Mouse (Mus musculus): ENCODE results near the gene Acss2. TPM values are rescaled to one million over a fixed set of nuclear protein-coding genes. Genes with fewer than 3 reads are reported as not detected.
"Not testable (repeated sequence)": the region's sequence is repeated elsewhere in the genome, so short reads cannot be mapped to it uniquely, and the experiment has no call there.

Acss2 gene
- polyA plus RNA-seq, 1 experiment from 2014 or later: 20.6 TPM

GRCm38 (mm10) chr2:155590876-155591275, 73.1 kb downstream of the Acss2 start:
- H3K9me3 ChIP-seq (ENCODE audit: control insufficient read depth, low read length): no peaks in the 10 kb centered on the region
- H3K4me2 ChIP-seq (ENCODE audit: low read depth, low read length, severe bottlenecking): no peak overlapping the region
- no peak overlapping the region for H3K4me3 ChIP-seq (ENCODE audit: low read depth, low read length)
- H3K9ac ChIP-seq (ENCODE audit: low read length): no peak overlapping the region
- DNase-seq (ENCODE audit: low spot score): no peak
- H3K36me3 ChIP-seq (ENCODE audit: control insufficient read depth, insufficient read depth, low read length): no peaks in the 10 kb centered on the region
- WGBS: 96% methylated on average over 2 of the region's 2 CpGs
- H3K4me1 ChIP-seq (replicated peaks; ENCODE audit: control insufficient read depth, insufficient read depth, low read length): no peaks in the 10 kb centered on the region; the same call in 1 of the 2 replicates
- no peak overlapping the region for H3K27ac ChIP-seq (ENCODE audit: low read depth, low read length)
- no peak for ATAC-seq (replicated peaks; ENCODE audit: low FRiP score)
- no peaks in the 10 kb centered on the region for H3K27me3 ChIP-seq (ENCODE audit: control insufficient read depth, insufficient read depth, low read length)

DNA sequence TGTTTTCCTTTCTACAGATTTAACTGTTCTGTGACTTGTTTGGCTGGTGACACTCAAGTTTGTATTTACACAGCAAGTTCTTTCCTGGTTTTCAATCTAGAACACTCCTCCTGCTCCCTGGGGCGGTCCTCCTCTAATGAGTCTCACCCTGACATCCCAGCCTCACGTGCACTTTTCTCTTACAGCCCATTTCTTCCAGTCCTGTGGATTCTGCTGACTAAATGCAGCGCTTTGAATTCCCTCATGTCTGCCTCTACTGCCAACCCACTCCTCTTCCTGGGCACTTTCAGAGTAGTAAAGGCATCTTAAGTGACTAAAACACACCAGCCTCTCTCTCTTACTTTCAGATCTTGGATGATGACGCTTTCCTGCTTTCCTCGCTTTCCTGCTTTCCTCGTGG, 73.9 kb downstream of the Acss2 start:
- Histone ChIP-seq H3K9me3 (ENCODE audit: control insufficient read depth, low read length) (no peaks in the 10 kb centered on the region), H3K4me3 (ENCODE audit: low read depth, low read length) (peak overlapping the region; percentile 54), H3K4me2 (ENCODE audit: low read depth, low read length, severe bottlenecking) (peak overlapping the region; percentile 74), H3K9ac (ENCODE audit: low read length) (peak overlapping the region; percentile 79), H3K27ac (ENCODE audit: low read depth, low read length) (peak overlapping the region; percentile 65; the same call in 1 of the 2 replicates), H3K4me1 (replicated peaks; ENCODE audit: control insufficient read depth, insufficient read depth, low read length) (no peaks in the 10 kb centered on the region; the same call in 1 of the 2 replicates), H3K36me3 (ENCODE audit: control insufficient read depth, insufficient read depth, low read length) (no peaks in the 10 kb centered on the region), H3K27me3 (ENCODE audit: control insufficient read depth, insufficient read depth, low read length) (no peaks in the 10 kb centered on the region)
- 5% methylated on average over 6 of the region's 6 CpGs for WGBS
- no peak for ATAC-seq (replicated peaks; ENCODE audit: low FRiP score)
- DNase-seq (ENCODE audit: low spot score): no peak

GRCm38 (mm10) chr2:155592137-155592853, 74.5 kb downstream of the Acss2 start, which contains the start of gene Gss:
TSS of gene Gss (minus strand) at chr2:155592810.
- under 1% methylated on average over 53 of the region's 53 CpGs for WGBS
- H3K4me1 ChIP-seq (replicated peaks; ENCODE audit: control insufficient read depth, insufficient read depth, low read length): no peaks in the 10 kb centered on the region; the same call in 1 of the 2 replicates
- ATAC-seq (replicated peaks; ENCODE audit: low FRiP score) (peak; percentile 94), DNase-seq (ENCODE audit: low spot score) (peak; percentile 100)
- no peaks in the 10 kb centered on the region for H3K36me3 ChIP-seq (ENCODE audit: control insufficient read depth, insufficient read depth, low read length)
- no peaks in the 10 kb centered on the region for H3K27me3 ChIP-seq (ENCODE audit: control insufficient read depth, insufficient read depth, low read length)
- H3K4me2 ChIP-seq (ENCODE audit: low read depth, low read length, severe bottlenecking): peak within 1 kb of the TSS; percentile 74
- peak within 1 kb of the TSS; percentile 65; the same call in 1 of the 2 replicates for H3K27ac ChIP-seq (ENCODE audit: low read depth, low read length)
- peak within 1 kb of the TSS; percentile 54 for H3K4me3 ChIP-seq (ENCODE audit: low read depth, low read length)
- no peaks in the 10 kb centered on the region for H3K9me3 ChIP-seq (ENCODE audit: control insufficient read depth, low read length)
- peak within 1 kb of the TSS; percentile 79 for H3K9ac ChIP-seq (ENCODE audit: low read length)

GRCm38 (mm10) chr2:155592854-155593283, 75.1 kb downstream of the Acss2 start:
- H3K9ac ChIP-seq (ENCODE audit: low read length): peak overlapping the region; percentile 79
- H3K36me3 ChIP-seq (ENCODE audit: control insufficient read depth, insufficient read depth, low read length): no peaks in the 10 kb centered on the region
- under 1% methylated on average over 9 of the region's 9 CpGs for WGBS
- no peak for DNase-seq (ENCODE audit: low spot score)
- no peak overlapping the region for H3K27ac ChIP-seq (ENCODE audit: low read depth, low read length)
- peak overlapping the region; percentile 54 for H3K4me3 ChIP-seq (ENCODE audit: low read depth, low read length)
- H3K4me1 ChIP-seq (replicated peaks; ENCODE audit: control insufficient read depth, insufficient read depth, low read length): no peaks in the 10 kb centered on the region; the same call in 1 of the 2 replicates
- H3K9me3 ChIP-seq (ENCODE audit: control insufficient read depth, low read length): no peaks in the 10 kb centered on the region
- no peak for ATAC-seq (replicated peaks; ENCODE audit: low FRiP score)
- peak overlapping the region; percentile 74 for H3K4me2 ChIP-seq (ENCODE audit: low read depth, low read length, severe bottlenecking)
- no peaks in the 10 kb centered on the region for H3K27me3 ChIP-seq (ENCODE audit: control insufficient read depth, insufficient read depth, low read length)

DNA sequence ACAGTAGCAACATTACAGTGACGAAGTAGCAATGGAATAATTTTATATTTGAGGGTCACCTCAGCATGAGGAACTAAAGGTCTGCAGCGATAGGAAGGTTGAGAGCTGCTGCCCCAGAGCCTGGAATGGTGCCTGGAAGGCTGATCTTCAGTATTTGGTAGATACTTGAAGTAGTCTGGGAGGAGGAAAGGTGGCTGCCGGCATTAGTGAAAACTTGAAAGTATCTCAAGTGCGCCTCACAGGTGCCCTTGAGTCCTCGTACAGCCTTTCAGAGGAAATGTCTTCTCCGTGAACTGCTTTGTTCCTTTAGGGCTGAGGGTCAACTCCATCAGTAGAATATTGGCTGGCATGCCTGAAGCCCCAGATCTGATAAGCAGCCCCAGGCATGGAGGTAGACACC, 77.8 kb downstream of the Acss2 start:
- H3K4me3 ChIP-seq (ENCODE audit: low read depth, low read length): no peak overlapping the region
- 84% methylated on average over 6 of the region's 6 CpGs for WGBS

GRCm38 (mm10) chr2:155603707-155604106, 86.0 kb downstream of the Acss2 start:
- H3K9ac ChIP-seq (ENCODE audit: low read length): no peak overlapping the region
- WGBS: 63% methylated on average over 3 of the region's 3 CpGs
- H3K4me3 ChIP-seq (ENCODE audit: low read depth, low read length): no peak overlapping the region
- no peaks in the 10 kb centered on the region for H3K27me3 ChIP-seq (ENCODE audit: control insufficient read depth, insufficient read depth, low read length)
- H3K9me3 ChIP-seq (ENCODE audit: control insufficient read depth, low read length): no peaks in the 10 kb centered on the region
- no peak overlapping the region for H3K27ac ChIP-seq (ENCODE audit: low read depth, low read length)
- no peaks in the 10 kb centered on the region for H3K4me1 ChIP-seq (replicated peaks; ENCODE audit: control insufficient read depth, insufficient read depth, low read length)
- no peak overlapping the region for H3K4me2 ChIP-seq (ENCODE audit: low read depth, low read length, severe bottlenecking)
- DNase-seq (ENCODE audit: low spot score): no peak
- no peaks in the 10 kb centered on the region for H3K36me3 ChIP-seq (ENCODE audit: control insufficient read depth, insufficient read depth, low read length)
- no peak for ATAC-seq (replicated peaks; ENCODE audit: low FRiP score)

More for the DNA sequence above, 77.8 kb downstream of the Acss2 start:
- no peak overlapping the region for H3K9ac ChIP-seq (ENCODE audit: low read length)
- no peaks in the 10 kb centered on the region; the same call in 1 of the 2 replicates for H3K4me1 ChIP-seq (replicated peaks; ENCODE audit: control insufficient read depth, insufficient read depth, low read length)
- H3K4me2 ChIP-seq (ENCODE audit: low read depth, low read length, severe bottlenecking): no peak overlapping the region
- no peaks in the 10 kb centered on the region for H3K27me3 ChIP-seq (ENCODE audit: control insufficient read depth, insufficient read depth, low read length)
- ATAC-seq (replicated peaks; ENCODE audit: low FRiP score): no peak
- no peaks in the 10 kb centered on the region for H3K9me3 ChIP-seq (ENCODE audit: control insufficient read depth, low read length)
- H3K27ac ChIP-seq (ENCODE audit: low read depth, low read length): no peak overlapping the region
- no peak for DNase-seq (ENCODE audit: low spot score)
- H3K36me3 ChIP-seq (ENCODE audit: control insufficient read depth, insufficient read depth, low read length): no peaks in the 10 kb centered on the region

- H3K9ac ChIP-seq (ENCODE audit: low read length): no peak overlapping the region
- ATAC-seq (replicated peaks; ENCODE audit: low FRiP score) (no peak), DNase-seq (ENCODE audit: low spot score) (no peak)
- no peaks in the 10 kb centered on the region for H3K4me1 ChIP-seq (replicated peaks; ENCODE audit: control insufficient read depth, insufficient read depth, low read length)
- H3K27me3 ChIP-seq (ENCODE audit: control insufficient read depth, insufficient read depth, low read length): no peaks in the 10 kb centered on the region
- H3K9me3 ChIP-seq (ENCODE audit: control insufficient read depth, low read length): no peaks in the 10 kb centered on the region
- H3K4me2 ChIP-seq (ENCODE audit: low read depth, low read length, severe bottlenecking): no peak overlapping the region
- H3K4me3 ChIP-seq (ENCODE audit: low read depth, low read length): no peak overlapping the region
- no peak overlapping the region for H3K27ac ChIP-seq (ENCODE audit: low read depth, low read length)
- H3K36me3 ChIP-seq (ENCODE audit: control insufficient read depth, insufficient read depth, low read length): no peaks in the 10 kb centered on the region
- WGBS: 56% methylated on average over 10 of the region's 10 CpGs
Measured at GRCm38 (mm10) chr2:155604560-155605235, 87.0 kb downstream of the Acss2 start.

DNA sequence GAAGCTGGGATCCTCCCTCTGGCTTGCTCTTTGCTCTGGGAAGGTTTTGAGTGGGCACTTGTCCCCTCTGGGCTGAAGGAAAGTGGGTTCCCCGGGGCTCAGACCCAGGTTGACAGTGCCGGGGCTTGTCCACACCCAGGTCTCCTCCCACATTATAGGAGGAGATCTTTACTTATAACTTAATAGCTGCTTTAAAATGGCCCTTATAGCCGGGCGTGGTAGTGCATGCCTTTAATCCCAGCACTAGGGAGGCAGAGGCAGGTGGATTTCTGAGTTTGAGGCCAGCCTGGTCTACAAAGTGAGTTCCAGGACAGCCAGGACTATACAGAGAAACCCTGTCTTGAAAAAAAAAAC, 87.5 kb downstream of the Acss2 start:
- not testable (repeated sequence) for H3K9me3 ChIP-seq (ENCODE audit: control insufficient read depth, low read length); H3K4me1 ChIP-seq (replicated peaks; ENCODE audit: control insufficient read depth, insufficient read depth, low read length); H3K4me2 ChIP-seq (ENCODE audit: low read depth, low read length, severe bottlenecking); H3K9ac ChIP-seq (ENCODE audit: low read length); ATAC-seq (replicated peaks; ENCODE audit: low FRiP score); H3K27me3 ChIP-seq (ENCODE audit: control insufficient read depth, insufficient read depth, low read length); H3K27ac ChIP-seq (ENCODE audit: low read depth, low read length); H3K4me3 ChIP-seq (ENCODE audit: low read depth, low read length); H3K36me3 ChIP-seq (ENCODE audit: control insufficient read depth, insufficient read depth, low read length); DNase-seq (ENCODE audit: low spot score)
- 84% methylated on average over 4 of the region's 4 CpGs for WGBS

Data from forebrain, embryonic 11.5 days (tissue).